Mouse (Mus musculus): ENCODE measurements at regions not wholly inside any gene's neighbourhood (a gene's known extent, or its start where the extent isn't known, plus 50 kb on each side); places are given as distances from the start of the nearest gene placed in this dataset.

GRCm38 (mm10) chr17:84032441-84032840 lies 155.3 kb downstream of the Zfp36l2 start:
- H3K27ac ChIP-seq (replicated peaks): no peak overlapping the region
- peaks cover 10% of the 10 kb centered on the region for H3K4me1 ChIP-seq
- WGBS: 90% methylated on average over 8 of the region's 8 CpGs
- peaks cover 26% of the 10 kb centered on the region for H3K27me3 ChIP-seq
- no peaks in the 10 kb centered on the region for H3K36me3 ChIP-seq
- no peaks in the 10 kb centered on the region for H3K9me3 ChIP-seq
- no peak overlapping the region for H3K4me2 ChIP-seq (replicated peaks)
- no peak overlapping the region for H3K9ac ChIP-seq (replicated peaks)
- H3K4me3 ChIP-seq: no peak overlapping the region
- ATAC-seq (ENCODE audit: low FRiP score, low read depth): no peak

GRCm38 (mm10) chr17:84031833-84032232 lies 155.9 kb downstream of the Zfp36l2 start:
- H3K36me3 ChIP-seq: no peaks in the 10 kb centered on the region
- peaks cover 10% of the 10 kb centered on the region for H3K4me1 ChIP-seq
- H3K27me3 ChIP-seq: peaks cover 28% of the 10 kb centered on the region
- 84% methylated on average over 4 of the region's 4 CpGs for WGBS
- H3K9me3 ChIP-seq: no peaks in the 10 kb centered on the region
- no peak overlapping the region for H3K4me3 ChIP-seq
- H3K4me2 ChIP-seq (replicated peaks): no peak overlapping the region
- no peak overlapping the region for H3K9ac ChIP-seq (replicated peaks)
- H3K27ac ChIP-seq (replicated peaks): no peak overlapping the region
- ATAC-seq (ENCODE audit: low FRiP score, low read depth): no peak

- H3K27me3 ChIP-seq: peaks cover 28% of the 10 kb centered on the region
- 84% methylated on average over 6 of the region's 6 CpGs for WGBS
- no peak overlapping the region for H3K4me3 ChIP-seq
- H3K4me1 ChIP-seq: peaks cover 11% of the 10 kb centered on the region
- no peak overlapping the region for H3K27ac ChIP-seq (replicated peaks)
- H3K36me3 ChIP-seq: no peaks in the 10 kb centered on the region
- H3K9ac ChIP-seq (replicated peaks): no peak overlapping the region
- no peak overlapping the region for H3K4me2 ChIP-seq (replicated peaks)
- no peak for ATAC-seq (ENCODE audit: low FRiP score, low read depth)
- H3K9me3 ChIP-seq: no peaks in the 10 kb centered on the region
These were observed 156.4 kb downstream of the Zfp36l2 start for GRCm38 (mm10) chr17:84031381-84031780.

DNA sequence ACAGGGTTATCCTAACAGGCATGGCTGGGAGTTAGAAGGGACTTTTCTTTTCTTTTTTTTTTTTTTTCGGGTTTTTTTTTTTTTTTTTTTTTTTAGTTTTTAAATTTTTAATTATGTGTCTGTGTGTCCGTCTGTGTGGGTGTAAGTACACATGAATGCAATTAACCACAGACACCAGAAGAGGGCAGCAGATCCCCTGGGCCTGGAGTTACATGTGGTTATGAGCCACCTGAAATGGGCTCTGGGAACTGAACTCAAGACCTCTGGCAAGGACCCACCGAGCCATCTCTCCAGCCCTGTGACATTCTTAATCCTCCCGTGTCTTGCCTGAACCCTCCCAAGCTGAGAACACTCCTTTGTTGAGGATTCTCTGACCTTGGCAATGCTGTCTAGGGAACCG lies 157.0 kb downstream of the Zfp36l2 start:
- Histone ChIP-seq H3K36me3 (no peaks in the 10 kb centered on the region), H3K4me2 (replicated peaks) (no peak overlapping the region), H3K27ac (replicated peaks) (no peak overlapping the region), H3K9me3 (no peaks in the 10 kb centered on the region), H3K27me3 (peaks cover 33% of the 10 kb centered on the region), H3K4me1 (peaks cover 18% of the 10 kb centered on the region), H3K4me3 (no peak overlapping the region), H3K9ac (replicated peaks) (no peak overlapping the region)
- WGBS: 89% methylated on average over 4 of the region's 5 CpGs
- ATAC-seq (ENCODE audit: low FRiP score, low read depth): no peak

GRCm38 (mm10) chr17:84028157-84028970 lies 159.4 kb downstream of the Zfp36l2 start:
- Histone ChIP-seq H3K9me3 (no peaks in the 10 kb centered on the region; the same call in 1 of the 2 replicates), H3K9ac (replicated peaks) (no peak overlapping the region; the same call in 1 of the 2 replicates), H3K4me1 (peaks cover 18% of the 10 kb centered on the region), H3K27me3 (peaks cover 33% of the 10 kb centered on the region), H3K36me3 (no peaks in the 10 kb centered on the region), H3K4me3 (peak overlapping the region; percentile 10; the same call in 1 of the 2 replicates), H3K27ac (replicated peaks) (no peak overlapping the region), H3K4me2 (replicated peaks) (peak overlapping the region; percentile 44)
- 22% methylated on average over 27 of the region's 27 CpGs for WGBS
- peak; percentile 89 for ATAC-seq (ENCODE audit: low FRiP score, low read depth)

- H3K9ac ChIP-seq (replicated peaks): no peak overlapping the region
- H3K4me1 ChIP-seq: peaks cover 18% of the 10 kb centered on the region
- H3K4me2 ChIP-seq (replicated peaks): no peak overlapping the region
- ATAC-seq (ENCODE audit: low FRiP score, low read depth): no peak
- WGBS: 56% methylated on average over 9 of the region's 9 CpGs
- peaks cover 27% of the 10 kb centered on the region for H3K27me3 ChIP-seq
- H3K36me3 ChIP-seq: no peaks in the 10 kb centered on the region
- no peaks in the 10 kb centered on the region; the same call in 1 of the 2 replicates for H3K9me3 ChIP-seq
- H3K4me3 ChIP-seq: no peak overlapping the region
- H3K27ac ChIP-seq (replicated peaks): no peak overlapping the region
These were observed 160.5 kb downstream of the Zfp36l2 start for GRCm38 (mm10) chr17:84027275-84027674.

- WGBS: 34% methylated on average over 9 of the region's 9 CpGs
- Histone ChIP-seq H3K9me3 (no peaks in the 10 kb centered on the region; the same call in 1 of the 2 replicates), H3K4me3 (no peak overlapping the region), H3K27me3 (peaks cover 27% of the 10 kb centered on the region), H3K36me3 (no peaks in the 10 kb centered on the region), H3K4me1 (peaks cover 18% of the 10 kb centered on the region), H3K4me2 (replicated peaks) (no peak overlapping the region), H3K27ac (replicated peaks) (no peak overlapping the region), H3K9ac (replicated peaks) (no peak overlapping the region)
- ATAC-seq (ENCODE audit: low FRiP score, low read depth): no peak
These were observed 161.6 kb downstream of the Zfp36l2 start for GRCm38 (mm10) chr17:84026110-84026509.

GRCm38 (mm10) chr17:84022358-84022757 lies 165.4 kb downstream of the Zfp36l2 start:
- no peak for ATAC-seq (ENCODE audit: low FRiP score, low read depth)
- Histone ChIP-seq H3K27ac (replicated peaks) (no peak overlapping the region), H3K4me3 (no peak overlapping the region), H3K36me3 (no peaks in the 10 kb centered on the region), H3K9me3 (no peaks in the 10 kb centered on the region; the same call in 1 of the 2 replicates), H3K9ac (replicated peaks) (no peak overlapping the region), H3K4me1 (peaks cover 7% of the 10 kb centered on the region), H3K27me3 (peaks cover 6% of the 10 kb centered on the region), H3K4me2 (replicated peaks) (no peak overlapping the region)
- 83% methylated on average over 7 of the region's 7 CpGs for WGBS

- H3K27me3 ChIP-seq: no peaks in the 10 kb centered on the region
- no peaks in the 10 kb centered on the region for H3K9me3 ChIP-seq
- no peak overlapping the region for H3K4me3 ChIP-seq
- WGBS: 78% methylated on average over 1 of the region's 1 CpGs
- H3K36me3 ChIP-seq: no peaks in the 10 kb centered on the region
- H3K27ac ChIP-seq (replicated peaks): no peak overlapping the region
- no peak for ATAC-seq (ENCODE audit: low FRiP score, low read depth)
- no peak overlapping the region for H3K9ac ChIP-seq (replicated peaks)
- no peaks in the 10 kb centered on the region for H3K4me1 ChIP-seq
- H3K4me2 ChIP-seq (replicated peaks): no peak overlapping the region
These were observed 168.9 kb downstream of the Zfp36l2 start for GRCm38 (mm10) chr17:84018817-84019216.

DNA sequence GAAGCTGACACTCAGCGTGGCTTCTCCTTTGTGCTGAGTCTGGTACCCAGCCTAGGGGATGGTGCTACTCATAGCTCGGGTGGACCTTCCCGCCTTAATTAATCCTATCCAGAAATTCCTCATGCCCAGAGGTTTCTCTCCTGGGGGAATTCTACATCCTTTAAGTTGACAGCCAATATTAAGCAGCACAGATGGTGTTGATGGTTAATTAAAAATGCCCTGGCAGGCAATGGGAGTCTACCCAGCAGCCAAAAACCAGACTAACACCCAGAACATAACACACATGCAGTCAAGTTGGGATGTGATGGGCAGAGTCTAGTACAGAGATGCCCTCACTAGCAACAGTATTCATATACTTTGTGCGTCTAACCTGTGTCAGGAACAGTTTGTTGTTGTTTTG lies 169.9 kb downstream of the Zfp36l2 start:
- ATAC-seq (ENCODE audit: low FRiP score, low read depth): no peak
- WGBS: 87% methylated on average over 4 of the region's 4 CpGs

GRCm38 (mm10) chr17:84014287-84015039 lies 166.7 kb upstream of the Haao start:
- 89% methylated on average over 12 of the region's 12 CpGs for WGBS

More for the DNA sequence above, 169.9 kb downstream of the Zfp36l2 start:
- H3K4me2 ChIP-seq (replicated peaks): no peak overlapping the region
- H3K27ac ChIP-seq (replicated peaks): no peak overlapping the region
- H3K4me3 ChIP-seq: no peak overlapping the region
- no peaks in the 10 kb centered on the region for H3K9me3 ChIP-seq
- no peaks in the 10 kb centered on the region for H3K4me1 ChIP-seq
- H3K27me3 ChIP-seq: no peaks in the 10 kb centered on the region
- H3K36me3 ChIP-seq: no peaks in the 10 kb centered on the region
- H3K9ac ChIP-seq (replicated peaks): no peak overlapping the region

DNA sequence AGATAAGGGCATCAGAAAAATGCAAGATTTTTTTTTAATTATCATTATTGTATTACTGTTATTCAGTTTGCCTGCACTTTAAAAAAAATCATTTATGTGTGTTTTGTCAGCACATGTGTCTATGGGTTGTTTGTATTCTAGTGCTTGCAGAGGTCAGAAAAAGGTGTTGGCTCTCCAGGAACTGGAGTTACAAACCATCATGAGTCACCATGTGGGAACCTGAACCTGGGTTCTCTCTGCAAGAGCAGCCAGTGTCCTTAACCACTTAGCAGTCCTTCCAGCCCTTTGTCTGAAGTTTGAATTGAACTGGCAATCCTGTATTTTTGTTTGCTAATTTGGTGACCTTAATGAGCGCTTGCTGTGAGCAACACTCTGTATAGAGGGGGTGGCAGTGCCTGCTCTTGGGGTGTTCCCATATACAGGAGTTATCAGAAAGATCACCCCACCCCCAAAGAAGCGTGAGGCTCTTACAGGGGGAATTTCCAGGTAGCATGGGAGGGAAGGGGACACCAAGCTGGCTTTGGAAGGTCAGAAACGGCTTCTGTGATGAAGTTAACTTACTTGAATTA lies 162.8 kb upstream of the Haao start:
- WGBS: 83% methylated on average over 3 of the region's 3 CpGs
- ATAC-seq (ENCODE audit: low FRiP score, low read depth): no peak
- Histone ChIP-seq H3K4me2 (replicated peaks) (no peak overlapping the region), H3K9me3 (no peaks in the 10 kb centered on the region), H3K27me3 (no peaks in the 10 kb centered on the region), H3K4me3 (no peak overlapping the region), H3K27ac (replicated peaks) (no peak overlapping the region), H3K9ac (replicated peaks) (no peak overlapping the region), H3K36me3 (no peaks in the 10 kb centered on the region), H3K4me1 (peaks cover 8% of the 10 kb centered on the region; the same call in 1 of the 2 replicates)

More at GRCm38 (mm10) chr17:84014287-84015039, 166.7 kb upstream of the Haao start:
- H3K36me3 ChIP-seq: no peaks in the 10 kb centered on the region
- no peak overlapping the region for H3K27ac ChIP-seq (replicated peaks)
- ATAC-seq (ENCODE audit: low FRiP score, low read depth): no peak
- no peak overlapping the region for H3K9ac ChIP-seq (replicated peaks)
- no peaks in the 10 kb centered on the region for H3K27me3 ChIP-seq
- 0 out of 2 replicates have a peak, but pooled peaks cover 2% of the 10 kb centered on the region for H3K4me1 ChIP-seq
- H3K9me3 ChIP-seq: no peaks in the 10 kb centered on the region
- H3K4me3 ChIP-seq: no peak overlapping the region
- no peak overlapping the region for H3K4me2 ChIP-seq (replicated peaks)

Measured in midbrain, embryonic 12.5 days (tissue).